Mouse (Mus musculus) frontal cortex, postnatal 10 days (tissue): ENCODE data around the gene Tmem164.

Source experiments
- DNase-seq, 2 experiments: peaks; one replicate each; pipeline ENCODE4 v3.0.0; 2022; ENCODE audit warnings: low spot score in 2 of 2, mixed read lengths in 1 of 2

The Tmem164 gene

GRCm38 (mm10) chrX:142828184-142828908 is 147.1 kb downstream of the Tmem164 start:
- DNase-seq: no peak

GRCm38 (mm10) chrX:142829267-142829666 is 148.1 kb downstream of the Tmem164 start:
- DNase-seq: no peak

DNA sequence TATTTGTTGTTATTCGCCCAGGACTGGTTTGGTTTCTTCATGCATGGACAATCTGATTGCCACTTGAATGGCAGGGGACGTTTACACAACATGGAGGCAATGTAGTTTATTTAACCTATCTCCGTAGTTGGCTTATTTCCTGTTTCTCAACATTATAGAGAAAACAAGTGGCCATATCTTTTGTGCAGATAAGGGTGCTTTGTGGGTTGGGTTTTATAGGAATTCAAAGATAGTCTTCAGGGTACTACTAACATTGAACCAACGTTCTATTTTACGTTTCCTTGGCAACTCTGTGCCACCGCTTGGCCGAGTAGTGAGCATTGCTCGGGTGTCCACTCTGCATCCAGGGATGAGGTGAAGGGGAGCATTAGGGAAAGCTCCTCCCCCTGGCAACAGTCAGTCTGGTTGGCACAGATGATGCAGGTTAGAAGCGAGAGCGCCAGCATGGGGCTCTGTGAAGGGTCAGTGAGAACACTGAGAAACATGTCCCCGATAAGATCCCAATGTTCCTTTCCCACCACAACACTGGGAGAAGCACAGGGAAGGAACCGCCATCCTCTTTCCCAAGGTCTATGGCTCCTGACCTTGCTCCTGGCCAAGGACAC is 148.8 kb downstream of the Tmem164 start:
- DNase-seq: no peak

- no peak for DNase-seq
Measured at GRCm38 (mm10) chrX:142830572-142830971, 149.4 kb downstream of the Tmem164 start.

DNA sequence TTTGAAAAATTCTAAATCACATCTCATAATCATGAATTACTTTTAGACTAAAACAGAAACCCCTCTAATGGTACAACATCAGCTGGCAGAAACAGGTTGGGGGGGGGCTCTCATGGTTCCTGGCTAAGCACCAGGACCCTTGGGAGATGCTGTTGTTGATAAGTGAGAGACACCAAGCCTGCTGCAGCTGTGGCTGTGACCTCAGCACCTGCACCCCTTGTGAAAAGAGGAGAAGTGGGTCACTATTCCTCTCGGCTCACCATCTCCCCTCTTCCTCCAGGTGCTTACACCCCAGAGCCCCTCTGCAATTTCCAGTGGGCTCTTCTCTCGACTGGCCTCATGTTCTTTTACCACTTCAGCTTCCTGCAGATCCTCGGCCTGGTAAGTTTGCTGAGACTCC is 151.0 kb downstream of the Tmem164 start:
- DNase-seq: no peak

DNA sequence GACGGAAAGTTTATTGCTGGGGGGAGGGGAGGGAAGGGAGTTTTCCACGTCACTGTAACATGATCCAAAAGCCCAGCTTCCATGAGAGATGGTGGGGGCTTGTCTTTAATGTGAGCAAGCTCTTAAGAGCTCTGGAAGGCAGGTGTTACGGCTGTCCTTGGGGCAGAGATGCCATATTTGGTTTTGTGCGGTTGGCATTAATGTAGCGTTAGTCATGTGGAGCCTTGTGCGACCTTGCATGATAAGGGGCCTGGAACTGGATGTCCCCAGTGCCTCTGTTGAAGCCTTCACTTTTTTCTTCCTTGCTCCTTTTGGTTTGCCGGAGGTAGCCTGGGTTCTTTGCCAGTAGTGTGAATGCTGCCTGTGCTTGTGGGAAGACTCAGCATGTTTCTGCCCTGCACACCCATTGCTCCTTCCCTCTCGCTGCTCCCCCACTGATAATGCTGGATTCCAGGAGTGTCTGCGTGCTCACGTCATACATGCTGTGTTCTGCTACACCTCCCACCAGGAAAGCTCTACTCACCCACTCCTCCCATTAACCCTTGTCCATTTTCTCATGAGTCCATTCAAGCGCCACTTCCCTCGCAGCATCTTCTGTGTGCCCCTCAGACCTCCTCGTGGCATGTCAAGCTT is 152.1 kb downstream of the Tmem164 start:
- DNase-seq: no peak

DNA sequence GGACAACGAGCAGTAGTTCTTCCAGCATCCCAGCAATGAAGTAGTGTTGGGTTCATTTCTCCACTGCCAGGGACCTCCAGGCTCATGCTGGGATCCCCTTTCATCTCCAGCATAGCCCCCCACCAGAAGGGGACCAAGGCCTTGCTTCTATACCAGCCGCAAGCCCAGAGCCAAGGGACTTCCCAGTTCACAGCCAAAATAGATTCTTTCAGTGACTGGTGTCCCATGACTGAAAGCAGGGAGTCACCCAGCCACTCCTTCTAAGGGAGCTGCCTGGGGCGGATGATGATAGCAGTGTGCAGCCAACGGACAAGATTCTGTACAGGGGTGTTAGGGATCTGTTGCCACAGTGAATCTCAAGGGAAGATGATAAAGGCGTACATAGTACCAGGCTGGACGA is 153.6 kb downstream of the Tmem164 start:
- no peak for DNase-seq

DNA sequence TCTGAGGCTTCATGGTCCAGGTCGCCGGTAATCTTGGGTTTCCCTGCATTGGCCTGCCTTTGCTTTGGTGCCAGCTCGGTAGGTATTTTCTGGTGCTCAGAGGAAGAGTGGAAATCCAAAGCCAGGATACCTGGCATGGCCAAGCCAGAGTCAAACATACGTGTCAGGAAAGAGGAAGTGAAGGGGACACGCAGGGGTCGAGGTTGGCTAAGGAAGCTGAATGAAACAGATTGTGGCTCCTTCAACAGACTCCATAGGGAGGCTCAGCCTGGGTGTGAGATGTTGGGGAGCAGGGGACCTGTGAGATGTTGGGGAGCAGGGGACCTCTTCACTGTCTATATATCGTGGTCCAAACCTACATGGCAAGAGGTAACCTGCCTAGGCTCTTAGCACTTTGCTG is 155.2 kb downstream of the Tmem164 start:
- no peak for DNase-seq

DNA sequence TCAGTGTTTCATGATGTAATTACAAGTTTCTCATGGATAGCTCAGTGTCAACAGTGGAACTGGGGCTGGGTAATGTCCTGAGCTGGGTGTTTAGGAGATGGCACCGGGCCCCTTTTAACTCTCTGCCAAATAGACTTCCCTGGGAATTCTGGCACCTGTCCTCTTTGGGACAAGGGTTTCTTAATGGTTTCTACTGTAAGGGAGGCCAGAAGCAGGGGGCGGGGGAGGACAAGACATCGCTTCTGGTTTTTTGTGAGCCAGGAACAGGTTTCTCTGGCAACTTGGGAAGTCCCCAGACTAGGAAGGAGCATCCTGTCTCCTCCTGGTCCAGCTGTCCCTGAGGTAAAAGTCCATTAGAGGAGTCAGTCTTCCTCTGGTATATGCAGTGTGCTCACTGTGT is 156.1 kb downstream of the Tmem164 start:
- no peak for DNase-seq

DNA sequence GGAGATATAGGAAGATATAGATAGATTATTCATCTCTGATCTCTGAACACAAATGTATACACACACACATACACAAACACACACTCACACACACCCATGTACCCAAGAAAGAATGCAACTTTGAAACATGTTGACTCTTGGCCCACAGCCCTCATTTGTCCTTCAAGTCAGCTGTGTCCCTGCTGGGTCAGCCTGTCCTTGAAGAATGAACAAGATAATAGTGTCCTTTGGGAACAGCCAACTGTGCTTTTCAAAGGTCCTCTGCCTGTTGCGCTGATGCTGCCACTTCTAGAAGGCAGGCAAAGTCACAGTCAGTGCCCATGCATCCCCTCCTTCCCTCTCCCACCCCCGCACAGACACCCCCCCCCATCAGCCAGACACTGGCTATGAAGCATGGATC is 157.6 kb downstream of the Tmem164 start:
- DNase-seq: no peak

GRCm38 (mm10) chrX:142839411-142839810 is 158.2 kb downstream of the Tmem164 start:
- no peak for DNase-seq

DNA sequence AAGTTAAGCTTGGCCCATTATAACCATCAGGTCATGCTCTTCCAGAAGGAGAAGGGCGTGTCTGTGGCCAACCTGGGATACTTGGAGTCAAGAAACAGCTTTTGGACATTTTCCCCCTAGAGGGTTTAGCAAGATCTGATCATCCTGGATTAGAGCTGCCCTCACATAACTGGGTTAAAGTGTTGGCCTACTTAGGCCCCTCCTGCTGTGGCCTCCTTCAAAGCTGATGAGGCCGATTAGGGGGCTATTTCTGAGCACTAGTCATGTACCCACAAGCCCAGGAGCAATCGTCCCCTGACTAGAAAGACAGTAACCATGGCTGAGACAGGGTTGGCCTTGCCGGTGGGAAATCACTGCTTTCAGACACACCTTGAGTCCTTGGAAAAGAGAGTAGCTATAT is 160.7 kb downstream of the Tmem164 start:
- DNase-seq: no peak

DNA sequence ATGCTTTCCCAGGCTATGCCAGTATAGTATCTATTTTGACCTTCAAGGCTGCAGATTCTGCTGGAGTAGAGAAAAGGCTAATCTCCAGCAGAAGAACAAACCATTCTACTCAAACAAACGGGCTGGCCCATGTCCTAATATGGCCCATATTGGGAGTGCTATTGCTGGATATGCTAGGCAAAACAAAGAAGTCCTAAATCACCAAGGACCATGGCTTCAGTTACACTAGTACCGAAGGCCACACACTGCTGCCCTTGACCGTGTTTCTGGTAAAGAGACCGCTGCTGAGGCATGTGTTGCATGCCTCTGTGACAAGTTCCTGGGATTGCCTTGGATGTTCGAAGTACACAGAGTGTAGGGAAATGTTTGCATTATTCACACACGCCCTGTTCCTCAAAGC is 165.1 kb downstream of the Tmem164 start:
- DNase-seq: no peak

GRCm38 (mm10) chrX:142848032-142848431 is 166.8 kb downstream of the Tmem164 start:
- no peak for DNase-seq

DNA sequence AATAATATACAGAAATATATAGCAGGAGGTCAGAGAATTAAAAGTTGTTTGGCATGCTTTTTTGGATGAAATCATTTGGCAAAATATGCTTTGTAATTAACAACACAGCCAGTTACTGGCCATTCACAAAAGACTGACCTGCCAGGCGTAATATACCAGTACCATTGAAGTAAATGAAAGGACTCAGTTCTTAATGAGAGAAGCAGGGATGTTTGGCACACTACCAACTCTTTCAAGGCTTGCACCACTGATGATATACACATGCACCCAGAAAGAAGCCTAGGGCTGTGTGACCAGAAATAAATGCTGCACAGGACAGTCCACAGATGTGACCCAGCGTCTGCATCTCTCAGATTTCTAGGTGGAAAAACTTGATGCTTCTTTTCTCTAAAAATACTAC is 188.6 kb downstream of the Tmem164 start:
- DNase-seq: no peak

DNA sequence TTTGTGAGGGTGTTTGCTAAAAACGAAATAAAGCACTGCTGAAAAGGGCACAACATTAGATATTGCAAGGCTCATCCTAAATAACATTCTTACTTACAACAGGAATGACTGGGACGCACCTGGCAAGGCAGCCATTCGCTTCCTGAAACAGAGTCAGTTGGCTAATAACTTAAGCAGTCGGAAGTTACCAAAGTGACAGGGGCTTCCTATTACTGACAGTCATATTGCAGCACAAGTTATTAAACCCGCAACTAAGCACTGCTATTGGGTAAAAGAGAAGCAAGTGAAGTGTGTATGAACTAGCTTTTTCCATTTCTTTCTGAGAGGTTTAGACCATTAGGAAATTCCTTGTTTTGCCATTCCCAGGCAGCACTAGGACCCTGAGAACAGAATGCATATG is 201.0 kb downstream of the Tmem164 start:
- DNase-seq: no peak

GRCm38 (mm10) chrX:142883593-142883992 is 202.4 kb downstream of the Tmem164 start:
- no peak for DNase-seq

- DNase-seq: no peak
Measured at GRCm38 (mm10) chrX:142885962-142886361, 204.8 kb downstream of the Tmem164 start.
